Mouse (Mus musculus) lung, embryonic 16.5 days (tissue): ENCODE measurements around the gene Schip1. TPM values are rescaled to one million over a fixed set of nuclear protein-coding genes. Genes with fewer than 3 reads are reported as not detected.

ENCODE experiments used
- ATAC-seq: fragments of 200-750 bp; cut with Nextera tagmentation; 2 replicates; pipeline ENCODE4 v1.8.0; 2017; ENCODE audit warnings: low read depth, mild to moderate bottlenecking, moderate library complexity
- H3K27ac ChIP-seq: fragments of 300-500 bp; sonication (generic); 2 replicates; pipeline ENCODE4 v1.5.1; 2014; ENCODE audit warnings: mild to moderate bottlenecking, control low read depth, low read length
- H3K27me3 ChIP-seq: fragments of 300-500 bp; sonication (generic); 2 replicates; pipeline ENCODE4 v1.6.1; 2014; ENCODE audit warnings: low read depth, low read length, mixed read lengths; ENCODE audit not compliant: control insufficient read depth, insufficient read depth
- H3K36me3 ChIP-seq: fragments of 300-500 bp; sonication (generic); 2 replicates; pipeline ENCODE4 v1.6.1; 2014; ENCODE audit warnings: low read length; ENCODE audit not compliant: control insufficient read depth, insufficient read depth
- H3K4me1 ChIP-seq: fragments of 300-500 bp; sonication (generic); replicated peaks from 2 replicates; pipeline ENCODE4 v1.6.1; 2014; ENCODE audit warnings: low read length, mixed read lengths; ENCODE audit not compliant: control insufficient read depth, insufficient read depth
- H3K4me2 ChIP-seq: fragments of 300-500 bp; sonication (generic); 2 replicates; pipeline ENCODE4 v1.6.1; 2014; ENCODE audit warnings: low read depth, low read length, control low read depth
- H3K4me3 ChIP-seq: fragments of 300-500 bp; sonication (generic); 2 replicates; pipeline ENCODE4 v1.5.1; 2014; ENCODE audit warnings: mild to moderate bottlenecking, low read length, control low read depth
- H3K9ac ChIP-seq: fragments of 300-500 bp; sonication (generic); 2 replicates; pipeline ENCODE4 v1.6.1; 2014; ENCODE audit warnings: low read length, control low read depth
- H3K9me3 ChIP-seq: fragments of 300-500 bp; sonication (generic); 2 replicates; pipeline ENCODE4 v1.6.1; 2016; ENCODE audit warnings: low read length; ENCODE audit not compliant: control insufficient read depth
- WGBS: fragments of 180-500 bp; shearing (Covaris S2); extraction: QIAGEN DNeasy Blood & Tissue Kit; methylation state at CpG from one replicate; pipeline ENCODE4 v1.1.7; 2014; 5-methylcytosine and 5-hydroxymethylcytosine counted together
- polyA plus RNA-seq: library from polyadenylated mRNA; unstranded; fragments of >200 nt; fragmentation: Nextera tagmentation; extraction: Ambion mirVana; gene quantifications from 2 replicates; pipeline ENCODE4 v1.2.1, GENCODE M21; 2015

Schip1 gene
- polyA plus RNA-seq, 1 experiment from 2014 or later: 31.2 TPM

- Histone ChIP-seq H3K9ac (0 out of 2 replicates have a peak overlapping the region, but pooled peaks have one; percentile 15), H3K36me3 (no peaks in the 10 kb centered on the region), H3K4me1 (peaks cover 6% of the 10 kb centered on the region), H3K27me3 (no peaks in the 10 kb centered on the region), H3K4me3 (no peak overlapping the region), H3K27ac (peak overlapping the region; percentile 49), H3K9me3 (no peaks in the 10 kb centered on the region), H3K4me2 (peak overlapping the region; percentile 43)
- WGBS: 3% methylated on average over 5 of the region's 5 CpGs
- ATAC-seq: peak; percentile 90
Measured at GRCm38 (mm10) chr3:68453266-68453665, 388.7 kb downstream of the Schip1 start.

- no peaks in the 10 kb centered on the region for H3K36me3 ChIP-seq
- H3K9me3 ChIP-seq: no peaks in the 10 kb centered on the region
- peak; percentile 60 for ATAC-seq
- no peak overlapping the region for H3K9ac ChIP-seq
- no peaks in the 10 kb centered on the region for H3K27me3 ChIP-seq
- H3K4me2 ChIP-seq: no peak overlapping the region
- H3K4me3 ChIP-seq: no peak overlapping the region
- H3K4me1 ChIP-seq: peaks cover 6% of the 10 kb centered on the region
- 35% methylated on average over 10 of the region's 10 CpGs for WGBS
- H3K27ac ChIP-seq: no peak overlapping the region
Measured at GRCm38 (mm10) chr3:68453719-68454455, 389.3 kb downstream of the Schip1 start.

GRCm38 (mm10) chr3:68466643-68467042 is 402.0 kb downstream of the Schip1 start:
- Histone ChIP-seq H3K27ac (no peak overlapping the region), H3K9ac (no peak overlapping the region), H3K9me3 (no peaks in the 10 kb centered on the region), H3K36me3 (no peaks in the 10 kb centered on the region), H3K4me3 (no peak overlapping the region), H3K4me2 (no peak overlapping the region), H3K27me3 (no peaks in the 10 kb centered on the region), H3K4me1 (peaks cover 25% of the 10 kb centered on the region)
- WGBS: 46% methylated on average over 5 of the region's 5 CpGs
- ATAC-seq: no peak

- WGBS: 5% methylated on average over 10 of the region's 10 CpGs
- peak overlapping the region; percentile 53 for H3K9ac ChIP-seq
- no peaks in the 10 kb centered on the region for H3K36me3 ChIP-seq
- H3K4me2 ChIP-seq: peak overlapping the region; percentile 53
- peaks cover 25% of the 10 kb centered on the region for H3K4me1 ChIP-seq
- H3K27ac ChIP-seq: peak overlapping the region; percentile 59
- peak overlapping the region; percentile 37 for H3K4me3 ChIP-seq
- no peaks in the 10 kb centered on the region for H3K27me3 ChIP-seq
- H3K9me3 ChIP-seq: no peaks in the 10 kb centered on the region
- peak; percentile 77 for ATAC-seq
Measured at GRCm38 (mm10) chr3:68467941-68468687, 403.5 kb downstream of the Schip1 start.

- WGBS: 56% methylated on average over 1 of the region's 1 CpGs
- H3K9me3 ChIP-seq: no peaks in the 10 kb centered on the region
- H3K27me3 ChIP-seq: no peaks in the 10 kb centered on the region
- ATAC-seq: no peak
- peaks cover 25% of the 10 kb centered on the region for H3K4me1 ChIP-seq
- 0 out of 2 replicates have a peak overlapping the region, but pooled peaks have one; percentile 20 for H3K27ac ChIP-seq
- H3K4me2 ChIP-seq: no peak overlapping the region
- no peak overlapping the region for H3K9ac ChIP-seq
- H3K36me3 ChIP-seq: no peaks in the 10 kb centered on the region
- no peak overlapping the region for H3K4me3 ChIP-seq
Measured at GRCm38 (mm10) chr3:68469643-68470042, 405.0 kb downstream of the Schip1 start.

- peaks cover 25% of the 10 kb centered on the region for H3K4me1 ChIP-seq
- no peak overlapping the region for H3K9ac ChIP-seq
- no peak overlapping the region for H3K4me2 ChIP-seq
- H3K4me3 ChIP-seq: no peak overlapping the region
- H3K27ac ChIP-seq: 0 out of 2 replicates have a peak overlapping the region, but pooled peaks have one; percentile 20
- no peaks in the 10 kb centered on the region for H3K9me3 ChIP-seq
- ATAC-seq: no peak
- WGBS: 20% methylated on average over 3 of the region's 3 CpGs
- no peaks in the 10 kb centered on the region for H3K27me3 ChIP-seq
- H3K36me3 ChIP-seq: no peaks in the 10 kb centered on the region
Measured at GRCm38 (mm10) chr3:68470061-68470460, 405.5 kb downstream of the Schip1 start.

GRCm38 (mm10) chr3:68470622-68471021 is 406.0 kb downstream of the Schip1 start:
- no peaks in the 10 kb centered on the region for H3K36me3 ChIP-seq
- H3K9ac ChIP-seq: no peak overlapping the region
- no peak overlapping the region for H3K27ac ChIP-seq
- no peak for ATAC-seq
- H3K4me2 ChIP-seq: no peak overlapping the region
- peaks cover 25% of the 10 kb centered on the region for H3K4me1 ChIP-seq
- WGBS: 34% methylated on average over 5 of the region's 5 CpGs
- no peaks in the 10 kb centered on the region for H3K27me3 ChIP-seq
- H3K4me3 ChIP-seq: no peak overlapping the region
- H3K9me3 ChIP-seq: no peaks in the 10 kb centered on the region

GRCm38 (mm10) chr3:68476336-68476735 is 411.7 kb downstream of the Schip1 start:
- H3K4me2 ChIP-seq: no peak overlapping the region
- no peak overlapping the region for H3K4me3 ChIP-seq
- H3K27me3 ChIP-seq: no peaks in the 10 kb centered on the region
- H3K4me1 ChIP-seq: no peaks in the 10 kb centered on the region
- 82% methylated on average over 7 of the region's 7 CpGs for WGBS
- no peaks in the 10 kb centered on the region for H3K36me3 ChIP-seq
- ATAC-seq: no peak
- H3K9me3 ChIP-seq: no peaks in the 10 kb centered on the region
- H3K27ac ChIP-seq: no peak overlapping the region
- H3K9ac ChIP-seq: no peak overlapping the region

- no peak for ATAC-seq
- H3K27ac ChIP-seq: peak overlapping the region; percentile 27; the same call in 1 of the 2 replicates
- 46% methylated on average over 2 of the region's 2 CpGs for WGBS
- H3K4me3 ChIP-seq: no peak overlapping the region
- H3K4me2 ChIP-seq: no peak overlapping the region
- no peaks in the 10 kb centered on the region for H3K4me1 ChIP-seq
- H3K9ac ChIP-seq: no peak overlapping the region
- no peaks in the 10 kb centered on the region for H3K36me3 ChIP-seq
- H3K9me3 ChIP-seq: no peaks in the 10 kb centered on the region
- H3K27me3 ChIP-seq: no peaks in the 10 kb centered on the region
Measured at GRCm38 (mm10) chr3:68477478-68477877, 412.9 kb downstream of the Schip1 start.
